Mouse (Mus musculus) heart, embryonic 16.5 days (tissue): ENCODE measurements around the gene Uck1. TPM values are rescaled to one million over a fixed set of nuclear protein-coding genes. Genes with fewer than 3 reads are reported as not detected.

ENCODE experiments used
- ATAC-seq: fragments of 200-750 bp; cut with Nextera tagmentation; replicated peaks from 2 replicates; pipeline ENCODE4 v1.8.0; 2017; ENCODE audit warnings: moderate number of reproducible peaks; ENCODE audit not compliant: insufficient read depth, low FRiP score; ENCODE audit errors: extremely low read depth
- H3K27ac ChIP-seq: fragments of 300-500 bp; sonication (generic); 2 replicates; pipeline ENCODE4 v1.5.1; 2014; ENCODE audit warnings: mild to moderate bottlenecking, low read length, control low read depth, moderate library complexity
- H3K27me3 ChIP-seq: fragments of 300-500 bp; sonication (generic); 2 replicates; pipeline ENCODE4 v1.6.1; 2014; ENCODE audit warnings: low read length, mixed read lengths; ENCODE audit not compliant: control insufficient read depth, insufficient read depth
- H3K36me3 ChIP-seq: fragments of 300-500 bp; sonication (generic); 2 replicates; pipeline ENCODE4 v1.6.1; 2014; ENCODE audit not compliant: control insufficient read depth, insufficient read depth
- H3K4me1 ChIP-seq: fragments of 300-500 bp; sonication (generic); 2 replicates; pipeline ENCODE4 v1.6.1; 2014; ENCODE audit warnings: low read length, mixed read lengths; ENCODE audit not compliant: control insufficient read depth, insufficient read depth
- H3K4me2 ChIP-seq: fragments of 300-500 bp; sonication (generic); 2 replicates; pipeline ENCODE4 v1.6.1; 2014; ENCODE audit warnings: low read depth, mild to moderate bottlenecking, control low read depth, low read length
- H3K4me3 ChIP-seq: fragments of 300-500 bp; sonication (generic); 2 replicates; pipeline ENCODE4 v1.5.1; 2014; ENCODE audit warnings: mild to moderate bottlenecking, control low read depth, low read length
- H3K9ac ChIP-seq: fragments of 300-500 bp; sonication (generic); 2 replicates; pipeline ENCODE4 v1.6.1; 2014; ENCODE audit warnings: low read length, control low read depth
- H3K9me3 ChIP-seq: fragments of 300-500 bp; sonication (generic); replicated peaks from 2 replicates; pipeline ENCODE4 v1.6.1; 2016; ENCODE audit warnings: low read length; ENCODE audit not compliant: control insufficient read depth
- WGBS: fragments of 180-500 bp; shearing (Covaris S2); extraction: QIAGEN DNeasy Blood & Tissue Kit; methylation state at CpG from one replicate; pipeline ENCODE4 v1.1.7; 2014; 5-methylcytosine and 5-hydroxymethylcytosine counted together
- polyA plus RNA-seq: library from polyadenylated mRNA; unstranded; fragments of >200 nt; fragmentation: Nextera tagmentation; extraction: Ambion mirVana; gene quantifications from 2 replicates; pipeline ENCODE4 v1.2.1, GENCODE M21; 2015

The Uck1 gene
- polyA plus RNA-seq, 1 experiment from 2014 or later: 45.7 TPM

DNA sequence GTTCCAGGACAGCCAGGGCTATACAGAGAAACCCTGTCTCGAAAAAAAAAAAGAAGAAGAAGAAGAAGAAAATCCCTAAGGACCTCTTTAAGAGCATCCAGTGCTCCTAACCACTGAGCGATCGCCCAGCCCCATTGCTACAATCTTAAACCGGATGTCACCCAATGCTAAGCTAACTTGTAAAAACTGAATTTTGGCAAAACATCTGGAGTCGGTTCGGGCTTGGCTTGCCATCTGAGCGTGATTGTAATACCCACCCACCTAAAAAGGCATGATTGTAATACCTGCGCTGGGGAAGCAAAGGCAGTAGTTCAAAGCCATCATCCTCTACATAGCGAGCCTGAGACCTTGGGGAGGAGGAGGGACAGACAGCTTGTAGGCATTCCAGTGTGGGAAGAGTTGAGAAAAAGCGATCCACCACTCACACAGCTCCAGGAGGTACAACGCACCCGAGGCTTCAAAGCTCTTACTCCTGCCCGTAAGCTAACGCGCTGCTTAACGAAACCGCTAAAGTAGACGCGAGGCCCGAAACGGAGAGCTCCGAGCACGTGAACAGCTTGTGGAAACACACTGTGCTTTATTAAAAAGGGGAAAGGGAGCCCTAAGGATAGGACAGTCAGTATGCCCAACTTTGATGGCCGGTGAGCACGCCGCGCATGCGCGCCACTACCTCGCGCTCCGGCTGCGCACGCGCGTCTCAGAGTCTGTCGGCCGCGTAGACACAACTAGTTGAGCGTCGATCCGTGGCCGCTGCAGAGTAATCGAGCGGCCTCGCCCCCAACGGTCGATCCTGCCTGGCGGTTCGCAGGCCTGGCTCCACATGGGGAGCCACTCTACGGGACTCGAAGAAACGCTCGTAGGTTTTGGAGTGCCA is 23.8 kb downstream of the Uck1 start, which contains the start of gene Pomt1:
Gene Pomt1, plus strand, starts transcription at position 705 of the 874 bp plus-strand sequence.
- H3K4me3 ChIP-seq: peak within 1 kb of the TSS; percentile 73
- H3K36me3 ChIP-seq: peaks cover 18% of the 10 kb centered on the region
- peak; percentile 92 for ATAC-seq
- H3K27me3 ChIP-seq: no peaks in the 10 kb centered on the region
- WGBS: under 1% methylated on average over 54 of the region's 54 CpGs
- H3K9ac ChIP-seq: peak within 1 kb of the TSS; percentile 83
- no peaks in the 10 kb centered on the region for H3K9me3 ChIP-seq
- peak within 1 kb of the TSS; percentile 93 for H3K4me2 ChIP-seq
- peak within 1 kb of the TSS; percentile 93 for H3K27ac ChIP-seq
- H3K4me1 ChIP-seq: peaks cover 22% of the 10 kb centered on the region

DNA sequence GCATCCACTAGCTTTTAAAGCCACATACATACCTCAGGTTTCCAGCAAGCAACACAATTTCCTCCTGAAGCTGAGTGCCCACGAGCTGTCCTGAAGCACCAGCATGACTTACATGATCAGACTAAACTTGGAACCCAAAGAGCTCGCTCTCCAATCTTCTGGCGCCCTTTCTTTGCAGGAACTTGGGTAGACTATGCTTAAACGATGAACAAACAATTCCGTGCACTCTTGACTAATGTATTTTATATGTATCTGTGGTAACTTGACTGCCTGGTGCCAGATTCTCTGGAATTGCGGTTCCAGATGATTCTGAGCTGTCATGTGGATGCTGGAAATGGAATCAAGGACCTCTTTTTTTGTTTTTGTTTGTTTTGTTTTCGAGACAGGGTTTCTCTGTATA is 24.5 kb downstream of the Uck1 start:
- no peak for ATAC-seq
- peak overlapping the region; percentile 73 for H3K4me3 ChIP-seq
- H3K4me1 ChIP-seq: peaks cover 22% of the 10 kb centered on the region
- peaks cover 24% of the 10 kb centered on the region for H3K36me3 ChIP-seq
- no peaks in the 10 kb centered on the region for H3K9me3 ChIP-seq
- H3K27me3 ChIP-seq: no peaks in the 10 kb centered on the region
- H3K27ac ChIP-seq: peak overlapping the region; percentile 93; the same call in 1 of the 2 replicates
- H3K9ac ChIP-seq: peak overlapping the region; percentile 83
- 29% methylated on average over 7 of the region's 7 CpGs for WGBS
- H3K4me2 ChIP-seq: peak overlapping the region; percentile 93

DNA sequence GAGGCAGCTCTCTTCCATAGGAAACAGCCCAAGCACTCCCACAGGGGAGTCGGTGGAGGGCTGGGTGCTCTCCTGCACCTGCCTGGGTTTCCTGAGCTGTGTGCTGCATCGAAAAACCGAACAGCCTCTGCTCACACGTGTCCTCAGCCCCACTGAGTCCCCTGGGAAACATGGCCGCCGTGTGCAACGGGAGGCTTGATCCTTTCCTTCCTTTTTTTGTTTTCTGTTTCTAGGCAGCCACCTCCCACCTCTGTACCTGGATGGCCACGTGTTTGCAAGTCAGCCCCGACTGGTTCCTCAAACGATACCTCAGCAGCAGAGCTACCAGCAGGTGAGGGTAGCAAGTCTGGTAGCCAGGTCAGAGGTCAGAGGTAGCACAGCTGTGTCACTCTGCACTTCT is 37.9 kb downstream of the Uck1 start:
- no peak for ATAC-seq
- no peak overlapping the region for H3K4me3 ChIP-seq
- no peak overlapping the region for H3K9ac ChIP-seq
- 80% methylated on average over 10 of the region's 10 CpGs for WGBS
- no peaks in the 10 kb centered on the region for H3K4me1 ChIP-seq
- no peak overlapping the region for H3K4me2 ChIP-seq
- H3K9me3 ChIP-seq: no peaks in the 10 kb centered on the region
- no peak overlapping the region for H3K27ac ChIP-seq
- H3K36me3 ChIP-seq: peaks cover 81% of the 10 kb centered on the region
- no peaks in the 10 kb centered on the region for H3K27me3 ChIP-seq

DNA sequence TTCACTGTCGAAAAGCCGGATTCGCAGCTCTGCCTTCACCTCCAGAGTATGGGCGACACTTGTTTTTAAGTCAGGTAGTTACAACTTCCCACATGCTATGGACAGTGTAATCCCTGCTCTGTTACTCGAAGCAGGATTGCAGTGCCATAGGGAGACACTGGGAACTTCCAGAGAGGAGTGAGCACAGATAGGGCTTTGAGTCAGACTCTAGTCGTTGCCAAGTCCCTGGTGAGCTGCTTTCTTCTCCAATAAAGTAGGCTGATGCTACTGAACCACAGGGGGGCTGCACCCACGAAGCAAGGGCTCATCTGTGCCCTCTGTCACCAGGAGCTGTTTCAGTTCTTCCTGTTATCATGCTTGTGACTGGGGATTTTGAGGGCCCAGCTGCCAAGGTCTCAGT is 38.4 kb downstream of the Uck1 start:
- Histone ChIP-seq H3K9me3 (no peaks in the 10 kb centered on the region), H3K36me3 (peaks cover 81% of the 10 kb centered on the region), H3K4me1 (no peaks in the 10 kb centered on the region), H3K27ac (no peak overlapping the region), H3K4me2 (no peak overlapping the region), H3K4me3 (no peak overlapping the region), H3K9ac (no peak overlapping the region), H3K27me3 (no peaks in the 10 kb centered on the region)
- ATAC-seq: no peak
- WGBS: 92% methylated on average over 7 of the region's 7 CpGs

DNA sequence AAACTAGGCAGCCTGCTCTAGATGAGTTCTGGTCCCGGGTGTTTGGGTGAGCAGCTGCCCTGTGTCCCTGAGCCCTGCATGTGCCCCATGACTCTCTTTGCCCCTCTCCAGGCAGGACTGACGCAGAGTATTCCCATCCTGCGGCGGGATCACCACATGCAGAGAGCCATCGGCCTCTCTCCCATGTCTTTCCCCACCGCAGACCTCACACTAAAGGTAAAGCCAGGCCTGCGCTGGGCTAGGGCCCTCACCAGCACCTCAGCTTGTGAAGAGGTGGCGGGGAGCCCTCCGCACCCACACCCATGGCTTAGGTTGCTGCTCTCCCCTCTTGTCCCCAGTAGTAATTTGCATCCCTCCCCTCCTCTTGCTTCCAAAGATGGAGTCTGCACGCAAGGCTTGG is 39.0 kb downstream of the Uck1 start:
- Histone ChIP-seq H3K4me1 (no peaks in the 10 kb centered on the region), H3K36me3 (peaks cover 81% of the 10 kb centered on the region), H3K9me3 (no peaks in the 10 kb centered on the region), H3K4me3 (no peak overlapping the region), H3K4me2 (no peak overlapping the region), H3K27ac (no peak overlapping the region), H3K9ac (no peak overlapping the region), H3K27me3 (no peaks in the 10 kb centered on the region)
- 91% methylated on average over 10 of the region's 10 CpGs for WGBS
- no peak for ATAC-seq

DNA sequence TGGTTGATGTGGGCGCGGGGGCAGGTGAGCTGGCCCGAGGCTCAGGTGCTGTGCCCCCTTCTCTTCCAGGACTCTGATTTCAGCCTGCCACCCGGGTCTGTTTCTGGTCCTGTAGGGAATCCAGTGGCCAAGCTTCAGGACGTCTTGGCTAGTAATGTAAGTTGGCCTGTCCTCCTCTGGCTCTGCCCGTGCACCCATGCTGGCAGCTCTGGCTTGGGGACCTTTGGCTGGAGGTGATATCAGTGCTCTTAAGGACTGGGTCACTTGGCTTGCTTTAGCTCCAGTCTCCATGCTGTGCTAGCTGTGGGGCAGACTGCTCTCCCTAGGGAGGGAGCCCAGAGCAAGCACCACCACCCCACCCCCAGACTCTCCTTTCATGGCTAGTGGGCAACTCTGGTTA is 39.9 kb downstream of the Uck1 start:
- Histone ChIP-seq H3K27me3 (no peaks in the 10 kb centered on the region), H3K36me3 (peaks cover 79% of the 10 kb centered on the region), H3K9ac (no peak overlapping the region), H3K4me1 (no peaks in the 10 kb centered on the region), H3K9me3 (no peaks in the 10 kb centered on the region), H3K4me3 (no peak overlapping the region), H3K27ac (no peak overlapping the region), H3K4me2 (no peak overlapping the region)
- ATAC-seq: no peak
- WGBS: 91% methylated on average over 6 of the region's 6 CpGs

DNA sequence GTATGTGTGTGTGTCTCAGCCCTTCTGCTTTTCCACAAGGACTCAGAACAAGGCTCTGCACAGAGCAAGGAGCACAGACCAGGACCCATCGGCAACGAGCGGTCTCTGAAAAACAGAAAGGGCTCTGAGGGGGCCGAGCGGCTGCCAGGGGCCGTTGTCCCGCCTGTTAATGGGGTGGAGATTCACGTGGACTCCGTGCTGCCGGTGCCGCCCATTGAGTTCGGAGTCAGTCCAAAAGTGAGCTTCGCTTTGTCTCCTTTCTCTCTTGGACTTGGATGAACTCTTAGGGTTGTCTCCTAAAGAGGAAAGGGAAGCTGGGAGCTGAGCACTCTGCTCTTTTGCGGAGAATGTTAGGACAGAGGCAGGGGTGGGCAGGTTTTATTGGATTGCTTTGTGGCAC is 40.5 kb downstream of the Uck1 start:
- Histone ChIP-seq H3K27me3 (no peaks in the 10 kb centered on the region), H3K4me2 (no peak overlapping the region), H3K36me3 (peaks cover 81% of the 10 kb centered on the region), H3K4me3 (no peak overlapping the region), H3K27ac (no peak overlapping the region), H3K9me3 (no peaks in the 10 kb centered on the region), H3K4me1 (no peaks in the 10 kb centered on the region), H3K9ac (no peak overlapping the region)
- WGBS: 93% methylated on average over 14 of the region's 14 CpGs
- ATAC-seq: no peak

DNA sequence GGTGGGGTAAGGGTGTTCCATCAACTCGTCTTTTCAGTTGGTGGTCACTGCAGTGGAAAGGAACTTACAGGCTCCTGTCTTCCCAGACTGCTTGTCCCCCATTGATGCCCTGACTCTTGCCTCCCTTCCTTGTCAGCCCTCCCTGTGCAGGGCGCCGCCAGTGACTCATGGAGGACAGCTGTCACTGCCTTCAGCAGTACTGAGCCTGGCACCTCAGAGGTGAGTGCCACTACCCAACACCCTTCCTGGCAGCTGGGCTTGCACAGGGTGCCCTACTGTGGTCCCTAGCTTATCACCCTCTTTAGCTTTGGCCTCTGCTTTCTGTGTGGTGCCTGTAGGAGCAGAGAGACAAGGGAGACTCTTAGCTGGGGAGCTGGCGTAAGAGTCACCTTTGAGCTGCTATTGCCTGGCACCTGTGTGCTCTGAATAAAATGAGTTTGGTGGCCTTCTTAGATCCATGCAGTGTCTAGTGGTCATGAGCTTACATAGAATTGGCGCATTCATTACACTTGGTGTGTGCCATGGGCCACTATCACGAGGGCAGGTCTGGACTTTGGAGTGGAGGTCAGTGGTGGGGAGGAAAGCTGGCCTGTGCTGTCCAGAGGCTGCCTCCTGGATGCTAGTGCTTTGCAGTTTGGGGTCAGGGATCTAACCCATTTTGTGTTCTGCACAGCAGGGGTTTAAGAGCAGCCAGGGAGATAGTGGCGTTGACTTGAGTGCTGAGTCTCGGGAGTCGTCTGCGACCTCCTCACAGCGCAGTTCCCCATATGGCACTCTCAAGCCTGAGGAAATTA is 41.2 kb downstream of the Uck1 start:
- no peaks in the 10 kb centered on the region for H3K27me3 ChIP-seq
- H3K9me3 ChIP-seq: no peaks in the 10 kb centered on the region
- no peak overlapping the region for H3K4me2 ChIP-seq
- H3K36me3 ChIP-seq: peaks cover 81% of the 10 kb centered on the region
- H3K4me3 ChIP-seq: no peak overlapping the region
- ATAC-seq: no peak
- H3K27ac ChIP-seq: no peak overlapping the region
- H3K9ac ChIP-seq: no peak overlapping the region
- WGBS: 88% methylated on average over 11 of the region's 11 CpGs
- no peaks in the 10 kb centered on the region for H3K4me1 ChIP-seq

DNA sequence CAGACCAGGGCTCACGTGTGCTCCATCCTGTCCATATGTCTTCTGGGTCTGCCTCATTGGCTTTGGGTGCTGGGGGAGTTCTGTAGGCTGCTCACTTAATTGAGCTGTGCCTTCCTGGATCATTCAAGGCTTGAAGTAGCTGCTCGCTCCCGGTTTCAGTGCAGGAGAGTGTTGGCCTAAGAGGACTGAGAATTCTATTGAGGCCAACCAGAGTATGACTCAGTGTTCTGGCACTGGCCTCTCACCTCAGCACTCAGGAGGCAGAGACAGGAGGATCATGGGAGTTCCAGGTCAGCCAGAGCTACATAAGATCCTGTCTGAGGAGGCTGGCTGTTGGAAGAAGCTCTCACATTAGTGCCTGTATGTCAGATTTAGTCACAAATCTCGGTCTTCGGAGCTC is 41.8 kb downstream of the Uck1 start:
- H3K4me3 ChIP-seq: no peak overlapping the region
- no peak overlapping the region for H3K9ac ChIP-seq
- no peaks in the 10 kb centered on the region for H3K4me1 ChIP-seq
- no peak overlapping the region for H3K27ac ChIP-seq
- no peaks in the 10 kb centered on the region for H3K27me3 ChIP-seq
- H3K36me3 ChIP-seq: peaks cover 81% of the 10 kb centered on the region
- 88% methylated on average over 5 of the region's 5 CpGs for WGBS
- ATAC-seq: no peak
- H3K4me2 ChIP-seq: no peak overlapping the region
- H3K9me3 ChIP-seq: no peaks in the 10 kb centered on the region
